Mouse (Mus musculus) cerebellum, adult 2 months (tissue): ENCODE data around the gene Acss1.

Experiments used
- CTCF ChIP-seq: fragments of 200-500 bp; IDR thresholded peaks from 2 replicates; pipeline ENCODE4 v1.5.1; 2011; ENCODE audit warnings: low read depth, mild to moderate bottlenecking, control low read depth, low read length, moderate library complexity, borderline replicate concordance; ENCODE audit not compliant: insufficient read depth
- POLR2A ChIP-seq: fragments of 200-500 bp; IDR thresholded peaks from 2 replicates; pipeline ENCODE4 v1.6.1; 2011; ENCODE audit warnings: low read length, control low read depth, borderline replicate concordance; ENCODE audit not compliant: insufficient read depth

DNA sequence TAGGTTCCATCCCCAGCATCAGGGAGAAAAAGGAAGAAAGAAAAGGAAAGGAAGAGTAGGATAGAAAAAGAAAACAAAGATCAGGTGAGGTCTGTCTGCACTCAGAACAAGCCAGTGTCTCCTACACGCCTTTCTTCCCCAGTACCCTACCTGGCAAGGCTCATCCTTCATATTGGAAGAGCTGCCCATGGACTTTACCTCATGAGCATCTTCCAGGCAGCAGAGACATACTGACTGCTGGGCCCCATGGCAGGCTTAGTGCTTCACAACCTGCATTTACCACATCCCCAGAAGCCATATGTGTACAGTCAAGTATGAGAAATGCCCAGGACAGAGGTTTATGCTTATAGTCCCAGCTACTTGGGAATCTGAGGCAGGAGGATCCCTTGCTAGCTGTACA is 2.6 kb upstream of the Acss1 start:
- no peak for TF ChIP-seq CTCF
- no peak for TF ChIP-seq POLR2A
